Mouse (Mus musculus): ENCODE data around the gene Larp1b. TPM values are rescaled to one million over a fixed set of nuclear protein-coding genes. Genes with fewer than 3 reads are reported as not detected.

Gene Larp1b
- polyA plus RNA-seq, 1 experiment, result 127 TPM

- no peak overlapping the region for H3K4me3 ChIP-seq (ENCODE audit: control insufficient read depth, low read depth, low read length)
Measured at GRCm38 (mm10) chr3:40995161-40995560, 45.5 kb downstream of the Larp1b start.

GRCm38 (mm10) chr3:41009315-41009714 is 59.7 kb downstream of the Larp1b start:
- no peak for TF ChIP-seq CTCF (IDR thresholded peaks at IDR 0.05; ENCODE audit: control insufficient read depth, insufficient read depth, insufficient replicate concordance, low read depth, low read length)
- TF ChIP-seq POLR2A (IDR thresholded peaks at IDR 0.05; ENCODE audit: control insufficient read depth, low read depth, low read length), result no peak
- Histone ChIP-seq H3K36me3 (ENCODE audit: control insufficient read depth, insufficient read depth, low read length) (no peaks in the 10 kb centered on the region), H3K27me3 (ENCODE audit: control insufficient read depth, insufficient read depth, low read length) (no peaks in the 10 kb centered on the region), H3K4me1 (ENCODE audit: control insufficient read depth, insufficient read depth, low read length) (no peaks in the 10 kb centered on the region), H3K4me3 (ENCODE audit: control insufficient read depth, low read depth, low read length) (no peak overlapping the region), H3K27ac (ENCODE audit: control insufficient read depth, insufficient read depth, low read depth, low read length) (no peak overlapping the region)

More at GRCm38 (mm10) chr3:40995161-40995560, 45.5 kb downstream of the Larp1b start:
- Histone ChIP-seq H3K27me3 (ENCODE audit: control insufficient read depth, insufficient read depth, low read length) (no peaks in the 10 kb centered on the region), H3K36me3 (ENCODE audit: control insufficient read depth, insufficient read depth, low read length) (no peaks in the 10 kb centered on the region; the same call in 1 of the 2 replicates), H3K27ac (ENCODE audit: control insufficient read depth, insufficient read depth, low read depth, low read length) (no peak overlapping the region), H3K4me1 (ENCODE audit: control insufficient read depth, insufficient read depth, low read length) (no peaks in the 10 kb centered on the region)
- no peak for TF ChIP-seq CTCF (IDR thresholded peaks at IDR 0.05; ENCODE audit: control insufficient read depth, insufficient read depth, insufficient replicate concordance, low read depth, low read length)
- TF ChIP-seq POLR2A (IDR thresholded peaks at IDR 0.05; ENCODE audit: control insufficient read depth, low read depth, low read length), result no peak

GRCm38 (mm10) chr3:41009990-41010389 is 60.4 kb downstream of the Larp1b start:
- no peak overlapping the region for H3K4me3 ChIP-seq (ENCODE audit: control insufficient read depth, low read depth, low read length)
- no peak overlapping the region for H3K27ac ChIP-seq (ENCODE audit: control insufficient read depth, insufficient read depth, low read depth, low read length)
- H3K4me1 ChIP-seq (ENCODE audit: control insufficient read depth, insufficient read depth, low read length), result no peaks in the 10 kb centered on the region
- no peaks in the 10 kb centered on the region for H3K27me3 ChIP-seq (ENCODE audit: control insufficient read depth, insufficient read depth, low read length)
- no peak for TF ChIP-seq POLR2A (IDR thresholded peaks at IDR 0.05; ENCODE audit: control insufficient read depth, low read depth, low read length)
- TF ChIP-seq CTCF (IDR thresholded peaks at IDR 0.05; ENCODE audit: control insufficient read depth, insufficient read depth, insufficient replicate concordance, low read depth, low read length), result no peak
- H3K36me3 ChIP-seq (ENCODE audit: control insufficient read depth, insufficient read depth, low read length), result no peaks in the 10 kb centered on the region

GRCm38 (mm10) chr3:41010701-41011100 is 61.1 kb downstream of the Larp1b start:
- Histone ChIP-seq H3K4me1 (ENCODE audit: control insufficient read depth, insufficient read depth, low read length) (no peaks in the 10 kb centered on the region), H3K27ac (ENCODE audit: control insufficient read depth, insufficient read depth, low read depth, low read length) (no peak overlapping the region), H3K27me3 (ENCODE audit: control insufficient read depth, insufficient read depth, low read length) (no peaks in the 10 kb centered on the region), H3K4me3 (ENCODE audit: control insufficient read depth, low read depth, low read length) (no peak overlapping the region), H3K36me3 (ENCODE audit: control insufficient read depth, insufficient read depth, low read length) (no peaks in the 10 kb centered on the region)
- TF ChIP-seq CTCF (IDR thresholded peaks at IDR 0.05; ENCODE audit: control insufficient read depth, insufficient read depth, insufficient replicate concordance, low read depth, low read length) (no peak), POLR2A (IDR thresholded peaks at IDR 0.05; ENCODE audit: control insufficient read depth, low read depth, low read length) (no peak)

- no peaks in the 10 kb centered on the region for H3K36me3 ChIP-seq (ENCODE audit: control insufficient read depth, insufficient read depth, low read length)
- H3K4me1 ChIP-seq (ENCODE audit: control insufficient read depth, insufficient read depth, low read length), result no peaks in the 10 kb centered on the region
Measured at GRCm38 (mm10) chr3:41012451-41012850, 62.8 kb downstream of the Larp1b start.

GRCm38 (mm10) chr3:41014946-41015345 is 65.3 kb downstream of the Larp1b start:
- Histone ChIP-seq H3K36me3 (ENCODE audit: control insufficient read depth, insufficient read depth, low read length) (no peaks in the 10 kb centered on the region), H3K27ac (ENCODE audit: control insufficient read depth, insufficient read depth, low read depth, low read length) (no peak overlapping the region), H3K4me3 (ENCODE audit: control insufficient read depth, low read depth, low read length) (no peak overlapping the region), H3K4me1 (ENCODE audit: control insufficient read depth, insufficient read depth, low read length) (no peaks in the 10 kb centered on the region), H3K27me3 (ENCODE audit: control insufficient read depth, insufficient read depth, low read length) (no peaks in the 10 kb centered on the region)
- no peak for TF ChIP-seq CTCF (IDR thresholded peaks at IDR 0.05; ENCODE audit: control insufficient read depth, insufficient read depth, insufficient replicate concordance, low read depth, low read length)
- no peak for TF ChIP-seq POLR2A (IDR thresholded peaks at IDR 0.05; ENCODE audit: control insufficient read depth, low read depth, low read length)

More at GRCm38 (mm10) chr3:41012451-41012850, 62.8 kb downstream of the Larp1b start:
- H3K4me3 ChIP-seq (ENCODE audit: control insufficient read depth, low read depth, low read length), result no peak overlapping the region
- H3K27ac ChIP-seq (ENCODE audit: control insufficient read depth, insufficient read depth, low read depth, low read length), result no peak overlapping the region
- no peaks in the 10 kb centered on the region for H3K27me3 ChIP-seq (ENCODE audit: control insufficient read depth, insufficient read depth, low read length)
- TF ChIP-seq POLR2A (IDR thresholded peaks at IDR 0.05; ENCODE audit: control insufficient read depth, low read depth, low read length) (no peak), CTCF (IDR thresholded peaks at IDR 0.05; ENCODE audit: control insufficient read depth, insufficient read depth, insufficient replicate concordance, low read depth, low read length) (no peak)

GRCm38 (mm10) chr3:41018022-41018608 is 68.5 kb downstream of the Larp1b start:
- Histone ChIP-seq H3K27me3 (ENCODE audit: control insufficient read depth, insufficient read depth, low read length) (no peaks in the 10 kb centered on the region), H3K4me1 (ENCODE audit: control insufficient read depth, insufficient read depth, low read length) (no peaks in the 10 kb centered on the region), H3K4me3 (ENCODE audit: control insufficient read depth, low read depth, low read length) (no peak overlapping the region), H3K36me3 (ENCODE audit: control insufficient read depth, insufficient read depth, low read length) (no peaks in the 10 kb centered on the region), H3K27ac (ENCODE audit: control insufficient read depth, insufficient read depth, low read depth, low read length) (no peak overlapping the region)
- TF ChIP-seq POLR2A (IDR thresholded peaks at IDR 0.05; ENCODE audit: control insufficient read depth, low read depth, low read length) (no peak), CTCF (IDR thresholded peaks at IDR 0.05; ENCODE audit: control insufficient read depth, insufficient read depth, insufficient replicate concordance, low read depth, low read length) (no peak)
